Mouse (Mus musculus) heart, postnatal 0 days (tissue): Measurements from ENCODE around the gene Napsa.

Source experiments
- CTCF ChIP-seq: IDR thresholded peaks from 2 replicates; pipeline ENCODE4 v1.5.1; 2016; ENCODE audit warnings: antibody characterized with exemption, control low read depth, low read depth
- EP300 ChIP-seq: IDR thresholded peaks from 2 replicates; pipeline ENCODE4 v1.6.1; 2016; ENCODE audit warnings: antibody characterized with exemption, low read depth

DNA sequence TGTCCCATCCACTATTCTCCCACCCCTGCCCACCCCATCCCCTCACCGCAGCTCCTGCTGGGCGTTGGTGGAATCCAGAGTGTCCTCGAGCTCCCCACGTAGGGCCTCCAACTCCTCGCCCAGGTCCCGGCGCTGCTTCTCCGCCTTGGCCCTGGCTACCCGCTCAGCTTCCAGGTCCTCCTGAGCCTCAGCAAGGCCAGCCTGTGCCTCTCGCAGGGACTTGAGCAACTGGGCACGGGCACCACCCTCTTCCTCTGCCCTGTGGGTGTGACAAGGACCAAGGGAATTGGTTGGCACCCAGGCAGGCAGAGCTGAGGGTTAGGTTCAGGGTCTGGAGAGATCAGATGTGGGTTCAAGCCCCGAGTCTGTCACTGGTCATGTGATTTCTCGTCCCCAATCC, 54.8 kb downstream of the Napsa start:
- no peak for TF ChIP-seq EP300
- TF ChIP-seq CTCF, result no peak
